Mouse (Mus musculus) G1E (cell line): ENCODE measurements at regions not wholly inside any gene's neighbourhood (a gene's known extent, or its start where the extent isn't known, plus 50 kb on each side); places are given as distances from the start of the nearest gene placed in this dataset.

Experiments
- GATA2 ChIP-seq: IDR thresholded peaks from 2 replicates; pipeline ENCODE4 v1.6.1; 2012; ENCODE audit warnings: low read depth, low read length, inconsistent platforms, borderline replicate concordance
- TAL1 ChIP-seq: conservative IDR thresholded peaks from 2 replicates; pipeline ENCODE4 v1.6.1; 2012; ENCODE audit warnings: low read depth, low read length, inconsistent platforms, mixed read lengths

DNA sequence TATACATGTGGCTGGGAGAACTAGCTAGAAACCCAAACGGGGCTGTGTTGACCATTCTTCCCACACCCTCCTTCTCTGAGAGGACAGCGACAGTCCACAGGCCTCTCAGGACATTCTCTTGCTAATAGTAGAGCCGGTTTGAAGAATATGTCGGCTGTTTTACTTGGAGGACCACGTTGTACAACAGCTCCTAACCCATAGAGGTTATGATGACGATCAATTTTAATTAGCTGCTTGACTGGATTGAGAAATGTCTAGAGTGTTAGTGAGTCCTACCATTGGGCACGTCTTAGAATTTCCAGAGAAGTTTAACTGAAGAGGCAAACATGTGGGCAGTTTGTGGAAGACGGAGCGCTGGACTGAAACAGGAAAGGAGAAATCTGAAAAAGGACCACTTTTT lies 79.7 kb upstream of the Tmem132d start:
- TF ChIP-seq GATA2 (no peak), TAL1 (no peak)
